Mouse (Mus musculus) testis, adult 2 months (tissue): ENCODE results near the gene Exph5.

Experiments
- CTCF ChIP-seq: fragments of 200-500 bp; IDR thresholded peaks from 2 replicates; pipeline ENCODE4 v1.5.1; 2012; ENCODE audit warnings: low read depth, mild to moderate bottlenecking, inconsistent platforms, low read length, moderate library complexity; ENCODE audit not compliant: control insufficient read depth, insufficient read depth, insufficient replicate concordance
- POLR2A ChIP-seq: fragments of 200-500 bp; IDR thresholded peaks from 2 replicates; pipeline ENCODE4 v1.6.1; 2012; ENCODE audit warnings: low read depth, mild to moderate bottlenecking, inconsistent platforms, low read length, moderate library complexity; ENCODE audit not compliant: control insufficient read depth

DNA sequence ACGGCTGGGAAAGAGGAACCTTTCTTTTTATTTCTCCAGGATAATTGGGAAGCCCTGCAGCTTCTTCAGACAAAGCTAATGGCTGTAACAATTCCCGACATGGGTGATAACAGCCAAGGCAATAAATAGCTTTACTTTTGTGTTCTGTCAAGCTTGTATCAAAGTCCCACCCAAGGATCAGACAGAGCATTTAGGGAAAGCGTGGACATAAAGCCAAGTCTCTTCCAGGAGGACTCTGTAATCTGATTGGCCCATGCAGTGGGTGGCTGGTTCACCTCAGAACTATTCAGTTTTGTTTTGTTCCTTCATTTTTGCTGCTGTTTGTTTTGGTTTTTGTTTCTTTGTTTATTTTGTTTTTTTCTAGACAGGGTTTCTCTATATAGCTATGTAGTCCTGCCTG lies 44.3 kb downstream of the Exph5 start:
- TF ChIP-seq POLR2A, result no peak
- TF ChIP-seq CTCF, result no peak
